Mouse (Mus musculus): ENCODE measurements around the gene Pcdh17. TPM values are rescaled to one million over a fixed set of nuclear protein-coding genes. Genes with fewer than 3 reads are reported as not detected.

Pcdh17 gene
- total RNA-seq, 2 experiments from 2014 or later, result 31.9 to 36.2 TPM

DNA sequence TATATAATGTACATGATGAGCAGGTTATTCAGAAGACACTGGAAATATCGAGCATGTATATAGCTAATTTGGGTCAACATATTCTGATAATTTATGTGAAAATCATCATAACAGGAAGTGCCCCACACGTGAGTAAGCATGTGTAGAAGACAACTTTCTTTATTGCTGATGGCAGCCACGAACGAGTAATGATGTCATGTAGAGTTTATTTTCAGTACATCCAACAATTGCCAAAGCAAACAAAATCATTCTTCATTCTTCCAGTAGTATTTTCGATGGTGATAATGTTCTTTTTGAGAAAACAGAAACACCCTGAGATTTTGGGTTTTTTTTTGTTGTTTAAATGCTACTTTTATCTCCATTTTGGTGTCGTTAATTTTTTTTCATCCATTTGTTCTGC is 37.2 kb downstream of the Pcdh17 start:
- Histone ChIP-seq H3K4me3 (no peak overlapping the region), H3K27ac (no peak overlapping the region)
- no peak for DNase-seq (ENCODE audit: extremely low spot score in 1 of 2, low spot score in 2 of 2)
- TF ChIP-seq CTCF (IDR thresholded peaks at IDR 0.05), result no peak
- intact Hi-C loops (cut with DNase I), result no loop called here

DNA sequence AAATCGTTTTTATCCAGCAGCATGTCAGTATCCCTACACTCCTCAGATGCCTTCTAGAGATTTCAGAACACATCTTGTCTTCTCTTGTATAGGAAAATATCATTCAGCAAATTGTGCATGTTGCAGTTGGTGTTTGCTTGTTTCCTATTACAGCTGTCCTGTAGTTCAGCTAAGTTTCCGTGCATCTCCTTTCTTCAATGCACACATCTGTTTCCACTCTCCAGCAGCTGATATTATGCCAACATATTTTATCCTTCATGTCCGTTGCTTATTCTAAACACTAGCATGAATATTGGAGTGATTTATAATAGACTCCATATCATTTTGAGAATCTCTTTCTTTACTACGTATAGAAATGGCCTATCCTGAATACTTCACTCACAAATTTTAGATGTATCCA is 41.0 kb downstream of the Pcdh17 start:
- intact Hi-C loops (cut with DNase I), result no loop called here
- no peak overlapping the region for H3K4me3 ChIP-seq
- no peak overlapping the region for H3K27ac ChIP-seq
- TF ChIP-seq CTCF (IDR thresholded peaks at IDR 0.05), result no peak
- no peak for DNase-seq (ENCODE audit: extremely low spot score in 1 of 2, low spot score in 2 of 2)

DNA sequence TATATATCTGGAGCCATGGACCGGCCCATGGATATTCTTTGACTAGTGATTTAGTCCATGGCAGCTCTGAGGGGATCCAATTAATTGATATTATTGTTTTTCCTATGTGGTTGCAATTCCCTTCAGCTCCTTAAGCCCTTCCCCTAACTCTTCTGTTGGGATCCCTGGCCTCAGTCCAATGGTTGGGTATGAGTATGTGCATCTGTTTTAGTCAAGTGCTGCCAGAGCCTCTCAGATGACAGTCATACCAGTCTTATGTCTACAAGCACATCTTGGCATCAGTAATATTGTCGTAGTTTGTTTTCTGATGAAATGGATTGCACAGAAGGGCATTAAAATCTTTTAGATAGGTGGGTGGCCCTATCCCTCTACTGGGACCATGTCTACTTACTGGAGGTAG is 67.6 kb downstream of the Pcdh17 start:
- H3K4me3 ChIP-seq, result no peak overlapping the region
- TF ChIP-seq CTCF (IDR thresholded peaks at IDR 0.05), result no peak
- no peak for DNase-seq (ENCODE audit: extremely low spot score in 1 of 2, low spot score in 2 of 2)
- H3K27ac ChIP-seq, result no peak overlapping the region
- intact Hi-C loops (cut with DNase I), result no loop called here

DNA sequence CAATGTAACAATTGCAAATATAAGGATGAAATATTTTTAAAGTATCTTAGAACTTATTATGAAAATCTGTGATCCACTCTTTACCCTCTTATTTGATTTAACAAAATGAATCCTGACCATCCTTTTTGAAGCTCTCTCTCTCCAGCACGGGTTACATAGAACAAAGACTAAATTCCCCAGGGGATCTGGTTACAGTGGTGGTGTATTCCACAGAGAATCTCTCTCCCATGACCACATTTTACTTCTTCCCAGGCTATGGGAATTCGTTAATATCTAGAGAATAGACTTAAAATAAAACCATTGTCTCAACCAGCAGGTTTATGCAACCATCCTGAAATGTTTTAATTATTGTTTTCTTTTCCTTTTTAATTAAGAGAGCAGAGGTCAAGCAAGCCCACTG is 89.0 kb downstream of the Pcdh17 start:
- TF ChIP-seq CTCF (IDR thresholded peaks at IDR 0.05), result no peak
- intact Hi-C loops (cut with DNase I), result no loop called here
- Histone ChIP-seq H3K27ac (no peak overlapping the region), H3K4me3 (no peak overlapping the region)
- no peak for DNase-seq (ENCODE audit: extremely low spot score in 1 of 2, low spot score in 2 of 2)

DNA sequence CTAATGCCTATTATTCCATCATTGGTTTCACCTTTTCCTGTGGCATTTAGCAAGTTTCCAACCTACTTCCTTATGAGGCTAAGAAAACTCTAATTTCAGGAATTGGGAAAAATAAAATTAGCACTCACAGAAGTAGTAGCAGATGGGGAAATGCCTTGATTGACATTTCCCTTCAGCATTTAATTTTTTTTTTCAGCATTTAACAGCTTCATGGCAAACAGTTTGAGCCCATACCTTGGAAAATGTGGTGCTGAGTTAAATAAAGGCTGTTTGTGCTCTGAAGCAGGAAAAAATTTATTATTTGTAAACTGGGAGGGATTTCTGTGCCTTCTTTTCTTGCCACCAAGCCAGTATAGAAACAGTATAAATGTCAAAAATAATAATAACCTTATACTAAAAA is 91.9 kb downstream of the Pcdh17 start:
- no peak for DNase-seq (ENCODE audit: extremely low spot score in 1 of 2, low spot score in 2 of 2)

DNA sequence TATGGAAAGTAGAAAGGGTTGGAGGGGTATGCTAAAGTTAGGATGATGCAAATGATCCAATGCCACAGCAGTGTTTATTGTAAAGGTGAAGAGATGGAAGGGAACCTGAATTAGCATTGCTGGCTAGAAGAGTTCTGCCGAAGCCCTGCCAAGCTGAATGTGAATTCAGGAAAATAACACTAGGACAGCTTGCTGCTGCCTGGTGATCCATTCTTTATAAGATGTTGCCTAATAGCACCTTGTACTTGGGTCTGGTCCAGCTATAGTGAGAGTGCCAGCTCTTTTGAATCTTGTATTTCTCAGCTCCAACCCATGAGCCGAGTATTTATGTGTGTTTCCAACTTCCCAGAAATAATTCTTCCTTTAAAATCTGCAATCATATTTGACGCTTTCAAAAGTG is 98.5 kb downstream of the Pcdh17 start:
- peak in 1 of 2 experiments; percentile 14 for DNase-seq (ENCODE audit: extremely low spot score in 1 of 2, low spot score in 2 of 2)
- H3K27ac ChIP-seq, result no peak overlapping the region
- no peak overlapping the region for H3K4me3 ChIP-seq
- intact Hi-C loops (cut with DNase I), result loop anchor here (5.0 kb wide), 1 partner anchor 95 kb away; no protein-coding TSS in a partner anchor
- TF ChIP-seq CTCF (IDR thresholded peaks at IDR 0.05), result no peak

More for the DNA sequence above, 91.9 kb downstream of the Pcdh17 start:
- Histone ChIP-seq H3K27ac (no peak overlapping the region), H3K4me3 (no peak overlapping the region)
- intact Hi-C loops (cut with DNase I), result no loop called here
- no peak for TF ChIP-seq CTCF (IDR thresholded peaks at IDR 0.05)

DNA sequence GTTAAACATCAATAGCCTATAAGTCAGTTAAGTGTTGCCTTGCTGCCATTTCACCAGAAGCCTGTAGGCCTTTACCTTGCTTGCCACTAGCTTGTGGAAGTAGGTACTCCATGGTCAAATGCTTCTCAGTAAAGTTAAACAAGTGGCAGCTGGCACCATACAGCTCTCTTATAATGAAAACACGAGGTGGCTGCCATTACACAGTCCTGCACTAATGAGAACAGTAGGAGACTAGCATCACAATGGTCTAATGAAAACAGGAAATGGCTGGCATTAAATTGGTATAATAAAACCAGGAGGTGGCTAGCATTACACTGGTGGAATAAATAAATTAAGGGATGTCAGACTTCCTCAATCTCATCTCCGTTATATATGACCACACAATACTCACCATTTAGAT is 102.6 kb downstream of the Pcdh17 start:
- TF ChIP-seq CTCF (IDR thresholded peaks at IDR 0.05), result no peak

DNA sequence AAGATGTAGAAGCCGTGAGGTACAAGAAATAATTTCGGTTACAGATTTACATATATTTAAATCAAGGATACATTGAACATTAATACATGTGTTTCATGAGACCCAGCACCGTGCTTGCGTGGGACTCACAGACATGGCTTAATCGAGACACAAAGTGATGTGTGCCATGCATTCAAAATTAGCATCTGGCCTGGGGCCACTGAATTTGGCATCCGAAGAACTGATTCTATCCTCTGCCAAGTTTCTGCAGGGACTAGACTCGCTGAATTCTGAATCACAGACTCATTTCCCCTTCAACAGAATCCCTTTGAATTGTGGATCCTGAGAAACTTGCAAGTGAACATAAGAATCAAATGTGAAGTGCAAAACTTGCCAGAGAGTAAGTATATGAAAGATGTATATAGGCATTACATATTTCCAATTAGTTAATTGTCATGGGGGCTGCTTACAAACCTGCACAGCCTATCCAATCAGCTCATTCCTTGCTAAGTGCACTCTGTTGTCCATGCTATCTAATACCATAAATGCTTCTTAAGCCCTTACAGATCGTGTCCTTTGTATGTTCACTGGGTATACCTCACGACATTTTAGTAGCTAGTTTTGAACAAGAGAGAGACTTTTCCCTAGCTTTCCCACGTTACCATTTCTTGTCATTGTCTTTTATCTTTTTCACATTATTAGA is 104.3 kb downstream of the Pcdh17 start:
- intact Hi-C loops (cut with DNase I), result no loop called here
- peak; percentile 38 to 63 for DNase-seq (ENCODE audit: extremely low spot score in 1 of 2, low spot score in 2 of 2)
- Histone ChIP-seq H3K4me3 (no peak overlapping the region), H3K27ac (no peak overlapping the region)
- TF ChIP-seq CTCF (IDR thresholded peaks at IDR 0.05), result no peak

More for the DNA sequence above, 102.6 kb downstream of the Pcdh17 start:
- no peak for DNase-seq (ENCODE audit: extremely low spot score in 1 of 2, low spot score in 2 of 2)
- intact Hi-C loops (cut with DNase I), result no loop called here
- no peak overlapping the region for H3K27ac ChIP-seq
- H3K4me3 ChIP-seq, result no peak overlapping the region

DNA sequence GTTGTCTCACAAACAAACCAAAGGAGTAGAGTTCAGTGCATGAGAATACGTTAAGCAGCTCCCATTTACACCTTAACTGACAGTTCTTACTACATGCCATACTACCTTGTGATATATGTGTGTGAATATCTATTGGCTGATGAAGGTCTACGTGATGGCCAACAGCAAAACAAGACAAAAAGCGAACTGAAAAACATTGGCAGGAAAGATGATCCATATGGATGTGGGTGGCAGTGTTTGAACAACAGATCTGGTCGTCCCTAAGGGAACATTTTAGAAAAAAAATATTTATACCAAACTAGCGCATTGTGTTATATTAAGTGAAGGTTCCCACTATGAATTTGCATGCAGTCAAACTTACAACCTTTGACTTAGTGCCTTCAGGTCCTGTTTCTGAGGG is 108.2 kb downstream of the Pcdh17 start:
- TF ChIP-seq CTCF (IDR thresholded peaks at IDR 0.05), result no peak
- H3K27ac ChIP-seq, result no peak overlapping the region
- no peak for DNase-seq (ENCODE audit: extremely low spot score in 1 of 2, low spot score in 2 of 2)
- H3K4me3 ChIP-seq, result no peak overlapping the region
- intact Hi-C loops (cut with DNase I), result no loop called here

DNA sequence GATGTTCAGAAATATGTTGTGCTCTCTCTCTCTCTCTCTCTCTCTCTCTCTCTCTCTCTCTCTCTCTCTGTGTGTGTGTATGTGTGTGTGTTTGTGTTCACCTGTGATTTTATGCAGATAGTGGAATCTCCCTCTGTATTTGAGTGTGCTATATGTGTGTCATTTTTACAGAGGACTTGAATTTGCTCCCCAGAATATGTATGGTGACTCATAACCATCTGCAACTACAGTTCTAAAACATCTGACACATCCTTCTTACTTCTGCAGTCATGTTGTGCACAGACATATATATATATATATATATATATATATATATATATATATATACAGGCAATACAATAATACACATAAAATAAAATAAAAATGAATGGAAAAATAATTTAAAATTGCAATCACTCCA is 127.7 kb downstream of the Pcdh17 start:
- intact Hi-C loops (cut with DNase I), result no loop called here
- H3K4me3 ChIP-seq, result no peak overlapping the region
- DNase-seq (ENCODE audit: extremely low spot score in 1 of 2, low spot score in 2 of 2), result no peak
- no peak overlapping the region for H3K27ac ChIP-seq
- TF ChIP-seq CTCF (IDR thresholded peaks at IDR 0.05), result no peak
